Mouse (Mus musculus) heart, embryonic 14.5 days (tissue): ENCODE data around the gene Chst11. TPM values are rescaled to one million over a fixed set of nuclear protein-coding genes. Genes with fewer than 3 reads are reported as not detected.
A peak's percentile ranks its signal among the peaks of the same experiment; 100 is the strongest.

Experiments used
- ATAC-seq: fragments of 200-750 bp; cut with Nextera tagmentation; 2 replicates; pipeline ENCODE4 v1.8.0; 2017; ENCODE audit warnings: low read depth, moderate TSS enrichment; ENCODE audit not compliant: insufficient number of reproducible peaks, insufficient read depth, low FRiP score
- H3K27ac ChIP-seq, 2 experiments: fragments of 200-500 bp in 1 of 2; fragments of 300-500 bp in 1 of 2; sonication (generic) in 1 of 2; replicated peaks in 1 of 2; 2 replicates each; pipeline ENCODE4 v1.5.1; 2012 to 2014; ENCODE audit warnings: low read depth in 2 of 2, low read length in 2 of 2, control low read depth in 1 of 2, mild to moderate bottlenecking in 1 of 2, mixed read lengths in 1 of 2; ENCODE audit not compliant: control insufficient read depth in 1 of 2, insufficient read depth in 1 of 2
- H3K27me3 ChIP-seq: fragments of 300-500 bp; sonication (generic); 2 replicates; pipeline ENCODE4 v1.6.1; 2014; ENCODE audit warnings: mild to moderate bottlenecking, low read length, control low read depth; ENCODE audit not compliant: control insufficient read depth, insufficient read depth
- H3K36me3 ChIP-seq: fragments of 300-500 bp; sonication (generic); 2 replicates; pipeline ENCODE4 v1.6.1; 2014; ENCODE audit warnings: mild to moderate bottlenecking, control low read depth, low read length, mixed read lengths; ENCODE audit not compliant: control insufficient read depth, insufficient read depth
- H3K4me1 ChIP-seq, 2 experiments: fragments of 200-500 bp in 1 of 2; fragments of 300-500 bp in 1 of 2; sonication (generic) in 1 of 2; 2 replicates each; pipeline ENCODE4 v1.6.1; 2012 to 2014; ENCODE audit warnings: low read length in 2 of 2, control low read depth in 1 of 2, mixed read lengths in 1 of 2; ENCODE audit not compliant: control insufficient read depth in 2 of 2, insufficient read depth in 2 of 2
- H3K4me2 ChIP-seq: fragments of 300-500 bp; sonication (generic); 2 replicates; pipeline ENCODE4 v1.6.1; 2014; ENCODE audit warnings: mild to moderate bottlenecking, low read length
- H3K4me3 ChIP-seq, 2 experiments: fragments of 200-500 bp in 1 of 2; fragments of 300-500 bp in 1 of 2; sonication (generic) in 1 of 2; 2 replicates each; pipeline ENCODE4 v1.5.1; 2012 to 2014; ENCODE audit warnings: low read length in 2 of 2, mild to moderate bottlenecking in 2 of 2, control low read depth in 1 of 2, low read depth in 1 of 2, moderate library complexity in 1 of 2; ENCODE audit not compliant: control insufficient read depth in 1 of 2, insufficient read depth in 1 of 2
- H3K9ac ChIP-seq: fragments of 300-500 bp; sonication (generic); 2 replicates; pipeline ENCODE4 v1.6.1; 2014; ENCODE audit warnings: mild to moderate bottlenecking, low read length
- H3K9me3 ChIP-seq: fragments of 300-500 bp; sonication (generic); 2 replicates; pipeline ENCODE4 v1.6.1; 2016; ENCODE audit warnings: low read length, control low read depth; ENCODE audit not compliant: control insufficient read depth
- WGBS: fragments of 180-500 bp; shearing (Covaris S2); extraction: QIAGEN DNeasy Blood & Tissue Kit; methylation state at CpG from one replicate; pipeline ENCODE4 v1.1.7; 2014; 5-methylcytosine and 5-hydroxymethylcytosine counted together
- polyA plus RNA-seq: library from polyadenylated mRNA; unstranded; fragments of >200 nt; fragmentation: Nextera tagmentation; extraction: Ambion mirVana; gene quantifications from 2 replicates; pipeline ENCODE4 v1.2.1, GENCODE M21; 2014

Gene Chst11
- polyA plus RNA-seq, 1 experiment from 2014 or later: 3.3 TPM

GRCm38 (mm10) chr10:83064796-83065195 is 79.5 kb downstream of the Chst11 start:
- no peaks in the 10 kb centered on the region for H3K36me3 ChIP-seq
- no peak for ATAC-seq
- no peaks in the 10 kb centered on the region for H3K27me3 ChIP-seq
- no peak overlapping the region for H3K4me3 ChIP-seq
- H3K4me2 ChIP-seq: no peak overlapping the region
- no peaks in the 10 kb centered on the region for H3K9me3 ChIP-seq
- 96% methylated on average over 5 of the region's 5 CpGs for WGBS
- H3K27ac ChIP-seq: no peak overlapping the region
- peaks cover 33 to 48% of the 10 kb centered on the region in 2 experiments for H3K4me1 ChIP-seq
- H3K9ac ChIP-seq: no peak overlapping the region

- Histone ChIP-seq H3K4me2 (no peak overlapping the region), H3K4me3 (no peak overlapping the region), H3K36me3 (no peaks in the 10 kb centered on the region), H3K9ac (no peak overlapping the region), H3K27me3 (no peaks in the 10 kb centered on the region), H3K9me3 (no peaks in the 10 kb centered on the region), H3K27ac (no peak overlapping the region), H3K4me1 (peaks cover 24 to 38% of the 10 kb centered on the region in 2 experiments)
- WGBS: 75% methylated on average over 6 of the region's 6 CpGs
- ATAC-seq: no peak
Measured at GRCm38 (mm10) chr10:83066159-83066558, 80.9 kb downstream of the Chst11 start.

GRCm38 (mm10) chr10:83067305-83067704 is 82.0 kb downstream of the Chst11 start:
- Histone ChIP-seq H3K4me2 (no peak overlapping the region), H3K9me3 (no peaks in the 10 kb centered on the region), H3K36me3 (no peaks in the 10 kb centered on the region), H3K4me3 (no peak overlapping the region), H3K4me1 (peaks cover 28 to 37% of the 10 kb centered on the region in 2 experiments), H3K9ac (no peak overlapping the region), H3K27ac (peak overlapping the region; percentile 15 to 49; a peak in 1 of 4 replicates), H3K27me3 (no peaks in the 10 kb centered on the region)
- no peak for ATAC-seq
- WGBS: 15% methylated on average over 4 of the region's 4 CpGs

- 88% methylated on average over 8 of the region's 8 CpGs for WGBS
- Histone ChIP-seq H3K36me3 (no peaks in the 10 kb centered on the region), H3K4me3 (no peak overlapping the region), H3K27me3 (no peaks in the 10 kb centered on the region), H3K4me1 (peaks cover 26 to 42% of the 10 kb centered on the region in 2 experiments), H3K9ac (no peak overlapping the region), H3K27ac (no peak overlapping the region), H3K9me3 (no peaks in the 10 kb centered on the region), H3K4me2 (no peak overlapping the region)
- no peak for ATAC-seq
Measured at GRCm38 (mm10) chr10:83068466-83068865, 83.2 kb downstream of the Chst11 start.

GRCm38 (mm10) chr10:83069791-83070190 is 84.5 kb downstream of the Chst11 start:
- Histone ChIP-seq H3K4me1 (peaks cover 26 to 42% of the 10 kb centered on the region in 2 experiments), H3K4me3 (no peak overlapping the region), H3K27me3 (no peaks in the 10 kb centered on the region), H3K9me3 (no peaks in the 10 kb centered on the region), H3K4me2 (no peak overlapping the region), H3K9ac (no peak overlapping the region), H3K36me3 (no peaks in the 10 kb centered on the region), H3K27ac (no peak overlapping the region)
- ATAC-seq: no peak
- WGBS: 18% methylated on average over 5 of the region's 5 CpGs

- no peaks in the 10 kb centered on the region for H3K9me3 ChIP-seq
- no peak overlapping the region for H3K4me2 ChIP-seq
- WGBS: 72% methylated on average over 19 of the region's 19 CpGs
- peaks cover 21 to 27% of the 10 kb centered on the region in 2 experiments for H3K4me1 ChIP-seq
- no peaks in the 10 kb centered on the region for H3K27me3 ChIP-seq
- no peaks in the 10 kb centered on the region for H3K36me3 ChIP-seq
- no peak overlapping the region for H3K9ac ChIP-seq
- no peak overlapping the region for H3K4me3 ChIP-seq
- ATAC-seq: no peak
- H3K27ac ChIP-seq: no peak overlapping the region
Measured at GRCm38 (mm10) chr10:83071785-83072580, 86.7 kb downstream of the Chst11 start.

GRCm38 (mm10) chr10:83073119-83073518 is 87.8 kb downstream of the Chst11 start:
- ATAC-seq: no peak

More at GRCm38 (mm10) chr10:83073119-83073518, 87.8 kb downstream of the Chst11 start:
- Histone ChIP-seq H3K4me1 (peaks cover 19 to 24% of the 10 kb centered on the region in 2 experiments), H3K27me3 (no peaks in the 10 kb centered on the region), H3K9ac (no peak overlapping the region), H3K9me3 (no peaks in the 10 kb centered on the region), H3K27ac (no peak overlapping the region), H3K4me2 (no peak overlapping the region), H3K36me3 (no peaks in the 10 kb centered on the region), H3K4me3 (no peak overlapping the region)
- 78% methylated on average over 7 of the region's 7 CpGs for WGBS
